Mouse (Mus musculus): ENCODE measurements at regions not wholly inside any gene's neighbourhood (a gene's known extent, or its start where the extent isn't known, plus 50 kb on each side); places are given as distances from the start of the nearest gene placed in this dataset.

GRCm38 (mm10) chrX:62176011-62176410, 107.3 kb upstream of the 4933402E13Rik start:
- no peak for DNase-seq

GRCm38 (mm10) chrX:62180089-62180488, 103.2 kb upstream of the 4933402E13Rik start:
- DNase-seq = peak in 1 of 2 experiments; percentile 7
